Mouse (Mus musculus) CH12.LX (cell line): Measurements from ENCODE around the gene Dkkl1.

Experiments
- CHD1 ChIP-seq: IDR thresholded peaks from 2 replicates; pipeline ENCODE4 v1.6.1; 2012; ENCODE audit warnings: low read depth, low read length, improper control_type of control experiment, inconsistent platforms
- CTCF ChIP-seq, 2 experiments: IDR thresholded peaks in 1 of 2; conservative IDR thresholded peaks in 1 of 2; 2 replicates each; pipeline ENCODE4 v1.5.1; 2011 to 2012; ENCODE audit warnings: low read depth in 2 of 2, low read length in 2 of 2, improper control_type of control experiment in 1 of 2, inconsistent platforms in 1 of 2, mild to moderate bottlenecking in 1 of 2, moderate library complexity in 1 of 2
- MYC ChIP-seq: IDR thresholded peaks from 2 replicates; pipeline ENCODE4 v1.6.1; 2011; ENCODE audit warnings: low read depth, mild to moderate bottlenecking, improper control_type of control experiment, low read length
- POLR2A ChIP-seq: IDR thresholded peaks from 2 replicates; pipeline ENCODE4 v1.6.1; 2011; ENCODE audit warnings: low read depth, mild to moderate bottlenecking, improper control_type of control experiment, low read length
- ZC3H11A ChIP-seq: IDR thresholded peaks from 2 replicates; pipeline ENCODE4 v1.6.1; 2012; ENCODE audit warnings: low read depth, mild to moderate bottlenecking, inconsistent platforms, low read length, improper control_type of control experiment

DNA sequence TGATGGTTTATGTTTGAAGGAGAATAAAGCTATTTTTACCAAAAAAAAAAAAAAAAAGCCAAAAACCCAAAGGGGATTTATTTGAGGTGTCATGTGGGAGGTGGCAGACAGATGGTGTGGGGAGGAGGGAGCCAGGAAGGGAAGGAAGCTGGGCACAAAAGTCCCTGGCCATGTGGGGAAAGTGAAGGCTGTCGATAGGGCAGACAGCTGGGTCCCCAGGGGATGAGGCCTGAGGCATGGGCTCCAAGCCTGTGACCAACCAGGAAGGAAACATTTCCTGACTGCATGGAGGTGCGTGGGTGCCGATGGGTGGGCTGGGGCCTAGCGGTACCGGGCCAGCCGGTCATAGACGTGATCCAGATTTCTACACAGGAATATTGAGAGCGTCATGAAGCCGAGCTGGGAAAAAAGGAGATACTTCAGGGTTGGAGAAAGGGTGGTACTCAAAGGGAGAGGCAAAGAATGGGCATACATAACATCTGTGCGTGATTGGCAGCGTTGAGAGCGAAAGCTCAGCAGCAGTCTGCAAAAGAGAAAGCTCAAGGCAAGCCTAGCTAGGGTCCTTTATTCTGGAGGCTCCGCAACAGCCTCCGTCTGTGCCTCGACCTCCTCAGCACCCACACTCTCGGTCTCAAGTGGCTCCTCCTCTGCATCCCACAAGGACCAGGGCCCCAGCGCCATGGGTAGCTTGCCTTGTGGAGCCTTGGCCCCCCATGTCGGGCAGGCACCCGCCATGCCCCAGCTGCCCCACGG, 21.8 kb upstream of the Dkkl1 start:
- TF ChIP-seq ZC3H11A (no peak), POLR2A (no peak; the same call in 1 of the 2 replicates), CTCF (conservative IDR thresholded peaks at IDR 0.05 in 1 of 2, IDR thresholded peaks at IDR 0.05 in 1 of 2; ENCODE audit: low read depth in 2 of 2, low read length in 2 of 2) (no peak), MYC (peak; percentile 63; the same call in 1 of the 2 replicates), CHD1 (no peak)
